Mouse (Mus musculus): ENCODE measurements around the gene Phf24.

The Phf24 gene

DNA sequence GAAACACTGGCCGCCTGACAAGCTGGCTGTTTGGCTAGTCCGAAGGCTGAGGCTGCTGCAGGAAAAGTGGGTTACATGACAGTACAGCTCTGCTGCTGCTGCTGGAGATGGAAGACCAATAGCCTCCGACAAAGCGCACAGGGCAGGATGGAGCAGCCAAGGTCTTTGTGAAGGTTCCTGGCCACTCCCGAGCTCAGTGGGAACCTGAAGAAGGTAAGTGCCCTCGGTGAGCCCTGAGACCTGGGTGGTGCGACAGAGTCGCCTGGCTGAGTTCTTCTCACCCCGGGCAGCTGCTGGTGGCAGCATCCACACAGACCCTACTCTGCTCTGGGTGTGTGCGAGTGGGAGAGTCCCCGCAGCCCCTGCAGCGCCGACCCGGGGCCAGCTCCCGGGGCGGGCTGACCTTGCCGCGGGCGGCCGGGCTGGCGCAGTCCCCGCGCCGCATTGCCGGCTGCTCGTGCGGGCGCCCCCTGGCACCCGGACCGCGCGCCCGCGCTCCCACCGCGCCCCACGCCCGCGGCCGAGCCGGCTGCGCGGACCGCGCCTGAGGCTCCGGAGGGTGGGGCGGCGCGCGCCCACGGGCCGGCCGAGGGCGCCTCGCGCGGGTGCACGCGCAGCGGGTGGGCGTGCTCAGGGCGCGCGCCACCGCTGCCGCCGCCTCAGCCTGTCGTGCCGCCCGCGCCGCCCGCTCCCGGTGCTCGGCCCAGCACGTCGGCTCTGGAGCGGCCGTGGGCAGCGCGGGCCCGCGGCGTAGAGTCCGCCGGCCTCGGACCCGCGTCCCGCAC, at the start of gene Phf24:
TSS of gene Phf24 (plus strand) at position 44 of the 785 bp plus-strand sequence.
- DNase-seq (ENCODE audit: low read depth in 2 of 2, low spot score in 2 of 2) = no peak

DNA sequence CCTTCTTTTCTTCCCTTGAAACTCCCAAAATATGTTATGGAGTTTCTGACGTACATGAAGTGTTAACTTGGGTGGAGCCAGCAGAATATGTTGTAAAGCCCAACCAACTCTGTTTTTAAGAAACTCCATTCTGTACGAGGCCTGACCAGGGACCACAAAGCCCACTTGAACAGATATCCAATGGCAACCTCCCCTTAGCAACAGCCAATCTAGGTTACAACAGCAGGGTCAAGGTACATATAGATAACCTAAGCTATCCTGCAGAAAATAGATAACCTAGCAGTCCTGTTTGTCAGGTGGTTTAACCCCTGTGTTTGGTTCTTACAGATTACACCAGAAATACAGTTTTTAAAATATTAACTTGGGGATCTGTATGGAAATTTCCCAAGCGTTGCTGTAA, 49.1 kb upstream of the Phf24 start:
- DNase-seq (ENCODE audit: low read depth in 2 of 2, low spot score in 2 of 2) = no peak

DNA sequence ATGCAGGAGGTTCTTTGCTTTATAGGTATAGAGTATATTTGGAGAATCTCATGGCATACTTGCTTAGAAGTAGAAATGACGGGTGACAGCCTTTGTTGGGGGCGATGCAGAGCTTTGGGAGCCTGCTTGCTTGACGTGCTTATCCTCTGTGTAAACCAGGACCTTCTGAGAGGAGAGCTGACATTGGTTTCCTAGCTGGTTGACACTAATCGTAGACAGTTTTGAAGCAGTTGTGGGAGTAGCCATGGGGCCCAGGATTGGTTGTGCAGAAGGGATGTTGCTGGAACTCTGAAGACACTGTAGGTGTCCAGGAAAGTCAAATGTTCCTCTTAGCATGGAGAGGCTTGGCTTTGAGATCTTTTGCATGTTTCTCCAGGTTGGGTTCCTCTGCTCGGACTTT, 48.3 kb upstream of the Phf24 start:
- DNase-seq (ENCODE audit: low read depth in 2 of 2, low spot score in 2 of 2) = no peak

DNA sequence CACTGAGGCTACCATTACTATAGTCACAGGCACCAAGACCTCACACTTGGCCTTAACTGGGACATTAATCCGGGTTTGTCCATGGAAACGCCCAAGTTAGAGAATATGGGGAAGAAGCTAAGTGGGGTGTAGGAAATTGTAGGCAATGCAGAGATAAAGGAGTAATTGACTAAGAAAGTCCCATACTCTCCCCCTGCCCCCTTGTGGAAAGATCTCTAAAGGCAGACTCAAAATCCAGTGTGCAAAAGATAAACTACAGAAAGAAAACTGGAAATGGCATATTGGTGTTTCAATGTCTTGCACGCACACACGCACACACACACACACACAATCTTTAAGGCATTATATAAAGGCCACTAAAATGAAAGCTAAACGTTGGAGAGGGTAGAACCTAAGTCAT, 45.7 kb upstream of the Phf24 start:
- no peak for DNase-seq (ENCODE audit: low read depth in 2 of 2, low spot score in 2 of 2)

DNA sequence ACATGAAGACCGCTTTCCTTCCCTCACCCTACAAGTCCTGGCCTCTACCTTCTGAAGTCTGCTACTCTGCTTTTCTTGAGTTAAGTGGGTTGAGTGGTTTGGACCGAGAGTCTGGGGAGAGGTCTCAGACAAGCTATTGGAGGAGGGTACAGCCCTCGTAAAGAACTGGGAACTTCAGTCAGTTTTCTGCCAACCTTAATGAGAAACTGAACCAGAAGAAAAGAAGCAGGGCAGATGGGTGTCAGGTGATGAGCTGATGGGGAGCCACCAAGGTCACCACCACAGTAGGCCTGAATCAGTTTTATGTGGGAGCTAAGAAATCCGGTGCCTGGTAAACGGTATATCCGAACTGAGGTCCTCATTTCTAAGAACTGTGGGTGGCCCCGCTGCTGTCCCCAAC, 44.3 kb upstream of the Phf24 start:
- no peak for DNase-seq (ENCODE audit: low read depth in 2 of 2, low spot score in 2 of 2)

DNA sequence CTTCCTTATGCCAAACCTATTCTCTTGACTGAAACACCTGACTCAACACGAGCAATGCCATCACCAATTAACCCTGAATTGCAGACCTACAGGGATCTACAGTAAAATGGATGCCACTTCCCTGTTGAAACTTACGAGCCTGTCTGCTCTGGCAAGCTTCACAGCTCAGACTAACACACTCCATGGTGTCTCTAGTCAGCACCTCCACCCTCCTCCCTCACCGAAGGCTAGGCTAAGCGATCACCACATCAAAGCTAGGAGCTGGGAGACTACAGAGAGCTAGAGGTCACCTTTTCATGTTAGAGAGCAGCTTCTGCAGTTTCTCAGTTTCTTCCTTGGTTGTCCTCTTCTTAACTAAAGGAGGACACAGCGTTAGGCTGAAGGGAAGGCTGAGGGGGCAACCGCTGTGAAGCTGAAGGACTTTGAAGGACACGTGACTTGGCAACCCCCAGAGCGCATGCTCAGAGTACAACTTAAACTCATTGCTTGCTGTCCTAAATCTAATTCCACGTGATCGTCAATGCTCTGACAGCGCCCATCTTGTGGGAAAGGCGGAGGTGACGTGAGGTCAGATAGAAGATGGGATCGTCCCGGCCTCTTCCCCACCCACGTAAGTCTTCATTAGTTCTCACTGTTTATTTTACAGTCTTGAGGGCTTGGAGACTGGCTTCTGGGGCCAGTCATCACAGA, 43.6 kb upstream of the Phf24 start:
- DNase-seq (ENCODE audit: low read depth in 2 of 2, low spot score in 2 of 2) = no peak

DNA sequence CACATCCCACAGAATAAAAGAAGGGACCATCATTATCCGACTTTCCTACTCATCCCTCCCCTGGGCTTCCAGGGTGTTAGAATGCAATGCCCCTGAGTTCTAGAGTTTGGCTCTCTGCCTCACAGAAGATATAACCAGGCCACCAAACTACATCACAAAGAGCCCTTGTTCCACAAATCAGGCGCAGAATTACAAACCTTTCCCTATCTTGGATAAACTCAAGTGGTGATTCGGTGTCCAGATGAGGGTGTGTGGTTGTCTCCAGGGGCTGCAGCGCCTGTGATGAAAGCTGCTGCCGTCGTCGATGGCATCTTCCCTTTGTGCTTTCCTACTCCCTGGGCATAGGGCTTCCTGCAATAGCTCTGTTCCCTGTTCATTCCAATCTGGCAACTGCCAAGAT, 42.3 kb upstream of the Phf24 start, which contains the start of gene Fam205c:
TSS of gene Fam205c (minus strand) at position 101 of the 400 bp plus-strand sequence.
- DNase-seq (ENCODE audit: low read depth in 2 of 2, low spot score in 2 of 2) = no peak

DNA sequence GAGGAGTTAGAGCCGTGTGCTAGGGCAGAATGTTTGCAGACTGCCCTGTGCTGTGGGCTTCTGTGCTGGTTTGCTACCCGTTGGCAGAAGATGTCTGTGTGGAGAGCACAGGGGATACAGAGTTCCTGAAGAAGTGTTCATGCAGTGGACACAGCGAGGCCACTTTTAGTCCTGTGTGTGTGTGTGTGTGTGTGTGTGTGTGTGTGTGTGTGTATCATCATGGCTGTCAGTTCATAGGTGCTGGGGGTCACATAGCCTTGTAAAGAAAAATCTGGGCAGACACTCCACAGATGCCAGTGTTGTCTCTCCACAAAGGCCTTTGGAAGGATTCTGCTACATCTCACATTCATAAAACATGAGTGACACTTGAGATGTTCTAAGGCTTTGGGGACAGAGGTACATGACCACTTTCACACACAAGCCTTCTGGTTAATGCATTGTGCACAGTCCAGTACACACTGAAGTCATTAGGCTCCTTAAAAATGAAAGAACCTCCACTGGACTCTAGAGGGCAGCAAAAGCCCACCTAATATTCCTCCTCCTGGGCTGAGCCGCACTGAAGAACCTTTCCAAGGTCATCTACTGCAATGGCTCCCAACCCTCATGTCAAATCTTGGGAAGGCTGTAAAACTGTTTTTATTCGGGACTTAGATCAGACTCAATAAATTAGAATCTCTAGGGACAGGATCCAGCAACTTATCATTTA, 39.7 kb upstream of the Phf24 start:
- DNase-seq (ENCODE audit: low read depth in 2 of 2, low spot score in 2 of 2) = peak; percentile 6 to 9

DNA sequence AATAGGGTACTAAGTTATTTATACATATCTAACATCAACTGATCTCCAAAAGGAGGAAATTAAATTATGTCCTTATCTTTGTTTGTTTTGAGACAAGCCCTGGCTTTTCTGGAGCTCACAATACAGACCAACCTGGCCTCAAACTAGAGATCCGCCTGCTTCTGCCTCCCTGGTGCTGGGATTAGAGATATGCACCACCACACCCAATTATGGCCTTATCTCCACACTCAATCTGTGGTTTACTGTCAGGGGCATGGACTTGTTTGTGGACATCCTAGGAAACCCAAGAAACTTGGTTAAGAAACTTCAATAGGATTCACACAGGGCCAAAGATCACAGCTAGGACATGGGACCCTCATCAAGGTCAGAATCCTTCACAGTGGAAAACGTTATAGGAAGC, 38.8 kb upstream of the Phf24 start:
- DNase-seq (ENCODE audit: low read depth in 2 of 2, low spot score in 2 of 2) = no peak

DNA sequence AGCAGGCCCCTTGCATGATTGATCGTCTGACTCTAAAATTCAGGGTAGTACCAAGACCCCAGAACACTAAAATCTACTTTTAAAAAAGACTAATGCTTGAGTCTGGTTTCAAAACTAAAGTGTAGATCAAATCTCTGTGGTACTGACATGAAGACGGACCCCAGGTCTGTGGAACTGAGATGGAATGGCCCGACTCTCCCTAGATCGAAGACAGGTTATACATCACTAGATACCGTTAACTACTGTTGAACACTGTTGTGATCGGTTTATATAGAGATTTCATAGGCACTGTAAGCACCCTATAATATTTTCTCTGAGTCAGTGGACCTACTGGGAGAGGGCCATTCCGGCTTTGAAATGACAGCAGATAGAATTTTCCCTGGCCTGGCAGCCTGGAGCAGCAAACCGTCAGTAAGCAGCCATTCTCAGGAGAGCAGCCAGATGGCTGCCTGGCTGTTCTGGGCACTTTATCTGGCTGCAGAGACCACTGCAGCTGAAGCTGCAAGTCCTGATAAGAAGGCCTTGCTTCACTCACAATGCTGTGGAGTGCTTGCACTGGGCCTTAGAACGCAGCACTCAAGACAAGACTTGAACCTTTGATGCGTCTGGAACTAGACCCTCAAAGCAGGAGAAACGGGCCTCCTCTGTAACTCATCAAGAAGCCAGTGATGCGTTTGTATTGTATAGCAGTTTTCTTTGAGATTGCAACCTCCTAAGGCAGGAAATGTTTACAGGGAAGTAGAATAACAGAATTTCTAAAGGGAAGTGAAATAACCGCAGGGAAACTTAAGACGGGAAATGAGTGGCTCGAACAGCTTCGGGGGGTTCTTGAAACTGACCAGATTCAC, 36.4 kb upstream of the Phf24 start:
- no peak for DNase-seq (ENCODE audit: low read depth in 2 of 2, low spot score in 2 of 2)

DNA sequence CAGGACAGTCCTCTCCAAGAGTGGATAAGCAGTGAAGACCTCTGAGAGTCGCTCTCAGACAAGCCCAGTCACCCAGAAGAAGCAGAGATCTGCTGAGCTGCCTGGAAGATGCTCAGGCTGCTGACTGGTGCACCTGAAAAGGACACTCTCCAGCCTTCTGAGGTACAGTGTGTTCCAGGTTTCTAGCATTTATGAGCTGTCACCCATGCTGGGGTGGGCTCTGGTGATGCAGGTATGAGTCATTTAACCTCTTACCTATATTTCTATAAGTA, 35.8 kb upstream of the Phf24 start:
- DNase-seq (ENCODE audit: low read depth in 2 of 2, low spot score in 2 of 2) = no peak

DNA sequence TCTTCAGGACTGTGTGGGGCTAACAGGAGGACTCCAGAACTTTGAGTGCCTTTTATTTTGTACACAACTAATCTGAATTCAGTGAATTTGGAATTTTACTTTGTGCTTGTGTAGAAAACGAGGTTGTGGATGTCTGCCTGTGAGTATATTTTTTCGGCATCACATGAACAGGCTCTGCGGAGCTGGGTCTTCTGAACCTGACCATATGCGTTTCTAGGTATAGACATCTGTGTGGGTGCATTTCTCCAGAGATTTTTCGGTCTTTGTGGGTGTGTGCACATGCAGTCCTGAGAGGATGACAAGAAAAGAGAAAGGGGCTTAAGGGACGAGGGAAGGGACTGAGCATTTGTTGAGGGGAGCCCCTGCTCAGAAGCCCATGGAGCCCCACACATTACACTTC, 29.5 kb upstream of the Phf24 start:
- no peak for DNase-seq (ENCODE audit: low read depth in 2 of 2, low spot score in 2 of 2)

DNA sequence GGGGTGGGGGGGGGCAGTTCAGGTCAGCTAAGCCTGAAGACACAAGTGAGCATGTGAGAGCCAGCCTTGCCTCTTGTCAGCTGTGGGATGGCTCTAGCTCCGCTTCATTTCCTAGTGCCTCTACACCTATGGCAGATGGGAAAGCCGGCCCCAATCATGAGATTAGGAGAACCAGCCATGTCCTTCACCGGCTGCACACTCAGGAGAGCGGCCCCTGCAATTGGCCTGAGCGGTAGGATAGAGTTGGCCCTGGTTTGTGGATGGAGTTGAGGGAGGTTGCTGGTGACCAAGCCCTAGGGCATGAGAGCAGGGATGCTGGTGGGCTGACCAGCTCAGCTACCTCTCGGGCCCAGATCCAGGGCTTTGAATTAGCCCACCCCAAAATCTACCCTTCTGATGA, 27.7 kb upstream of the Phf24 start:
- no peak for DNase-seq (ENCODE audit: low read depth in 2 of 2, low spot score in 2 of 2)

DNA sequence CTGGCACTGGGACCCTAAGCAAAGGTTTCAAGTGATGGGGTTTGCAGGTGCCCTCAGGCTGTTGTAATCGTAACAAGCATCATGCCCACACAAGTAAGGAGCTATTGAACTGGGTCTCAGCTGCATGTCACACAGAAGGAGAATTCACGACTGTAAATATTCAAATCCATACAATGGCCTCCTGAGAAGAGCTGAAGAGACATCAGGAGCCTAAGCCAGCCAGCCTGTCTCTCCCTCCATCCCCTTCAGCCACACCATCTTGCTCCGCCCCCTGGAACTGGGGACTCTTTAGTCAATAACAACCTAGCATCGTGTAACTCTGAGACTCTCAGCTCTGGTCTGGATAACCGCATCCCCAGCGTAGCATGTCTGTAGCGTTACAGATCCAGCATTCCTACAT, 25.3 kb upstream of the Phf24 start:
- no peak for DNase-seq (ENCODE audit: low read depth in 2 of 2, low spot score in 2 of 2)

DNA sequence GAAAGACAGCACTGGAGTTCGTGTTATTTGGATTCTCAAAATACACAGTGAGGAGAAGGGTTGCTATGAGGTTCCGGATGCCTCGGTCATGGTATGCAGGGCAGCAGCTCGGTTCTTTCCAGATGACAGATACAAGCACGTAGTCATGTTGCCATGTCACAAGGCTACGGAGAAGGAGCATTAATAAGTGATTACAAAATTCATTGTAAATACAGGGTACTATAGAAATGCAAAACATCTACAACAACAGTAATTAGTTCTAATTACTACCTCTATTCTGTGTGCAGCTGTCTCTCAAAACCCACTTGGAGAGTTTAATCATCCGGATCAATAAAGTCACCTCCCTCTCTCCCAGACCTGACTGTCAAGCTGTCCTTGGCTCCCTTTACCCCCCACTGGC, 21.3 kb upstream of the Phf24 start:
- DNase-seq (ENCODE audit: low read depth in 2 of 2, low spot score in 2 of 2) = no peak

DNA sequence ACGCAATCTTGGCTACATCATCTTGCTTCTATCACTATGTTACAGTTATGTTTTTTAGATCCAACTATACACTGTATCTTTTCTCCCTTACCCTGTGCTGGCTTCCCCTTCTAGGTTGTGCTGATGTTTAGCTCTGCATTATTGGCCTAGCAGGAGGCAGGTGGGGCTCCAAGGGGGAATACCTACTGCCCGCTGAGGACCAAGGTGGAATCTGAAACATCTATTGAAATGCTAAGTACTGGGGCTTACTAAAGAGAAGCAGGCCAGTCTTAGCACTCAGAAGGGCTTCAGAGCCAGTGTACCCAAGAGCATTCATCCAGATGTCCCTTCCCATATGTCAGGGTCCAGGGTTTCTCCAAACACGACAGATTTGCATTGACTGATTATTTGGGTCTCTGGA, 17.5 kb upstream of the Phf24 start:
- DNase-seq (ENCODE audit: low read depth in 2 of 2, low spot score in 2 of 2) = no peak

DNA sequence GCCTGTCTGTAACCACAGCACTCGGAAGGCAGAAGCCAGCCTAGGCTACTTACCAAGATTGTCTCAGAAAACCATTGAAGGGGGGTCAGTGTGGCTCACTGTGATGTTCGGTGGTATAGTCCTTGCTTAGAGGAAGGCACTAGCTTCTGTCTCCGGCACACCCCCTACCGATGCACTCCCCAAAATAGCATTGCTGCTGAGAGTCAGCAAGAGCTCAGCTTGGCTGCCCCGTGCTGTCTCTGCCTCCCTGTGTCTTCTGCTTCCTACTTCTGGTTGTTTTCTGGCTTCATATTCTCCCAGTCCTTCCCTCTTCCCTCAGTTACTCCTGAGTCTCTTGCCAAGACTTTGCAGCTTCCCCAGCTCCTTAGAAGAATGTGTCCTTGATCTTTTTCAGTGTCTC, 15.6 kb upstream of the Phf24 start:
- DNase-seq (ENCODE audit: low read depth in 2 of 2, low spot score in 2 of 2) = no peak

DNA sequence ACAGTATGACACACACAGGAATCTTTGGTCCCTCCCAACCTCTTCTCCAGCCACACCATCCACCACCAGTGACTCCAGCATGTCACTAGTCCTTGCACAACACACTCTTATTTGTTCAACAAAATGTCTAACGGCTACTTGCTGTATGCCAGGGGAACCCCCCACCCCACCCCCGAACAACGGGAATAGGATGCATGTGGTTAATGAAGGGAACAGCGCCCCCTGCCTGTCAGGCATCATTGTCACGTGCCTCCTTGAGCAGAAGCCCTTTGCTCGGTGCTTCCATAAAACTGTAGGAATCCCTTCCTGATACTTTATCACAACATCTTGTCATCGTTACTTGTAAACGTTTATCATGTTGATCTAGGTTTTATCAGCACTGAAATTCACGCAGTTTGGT, 14.3 kb upstream of the Phf24 start:
- DNase-seq (ENCODE audit: low read depth in 2 of 2, low spot score in 2 of 2) = no peak

DNA sequence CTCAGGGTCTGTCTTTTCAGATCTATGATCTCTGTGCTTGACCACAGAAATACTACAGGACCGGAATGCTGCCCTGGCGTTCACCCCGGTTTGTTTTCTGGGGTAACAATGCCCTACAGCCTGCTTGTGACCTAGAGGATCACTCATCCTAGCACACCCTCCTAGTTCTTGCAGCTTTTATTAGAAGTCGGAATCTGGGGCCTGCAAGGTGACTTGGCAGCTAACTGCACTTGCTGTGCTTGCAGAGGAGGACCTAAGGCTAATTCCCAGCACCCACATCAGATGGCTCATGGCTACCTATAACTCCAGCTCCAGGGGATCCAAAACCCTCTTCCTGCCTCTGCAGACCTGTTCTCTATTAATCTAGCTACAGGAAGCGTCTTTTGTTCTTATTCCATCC, 13.7 kb upstream of the Phf24 start:
- no peak for DNase-seq (ENCODE audit: low read depth in 2 of 2, low spot score in 2 of 2)

DNA sequence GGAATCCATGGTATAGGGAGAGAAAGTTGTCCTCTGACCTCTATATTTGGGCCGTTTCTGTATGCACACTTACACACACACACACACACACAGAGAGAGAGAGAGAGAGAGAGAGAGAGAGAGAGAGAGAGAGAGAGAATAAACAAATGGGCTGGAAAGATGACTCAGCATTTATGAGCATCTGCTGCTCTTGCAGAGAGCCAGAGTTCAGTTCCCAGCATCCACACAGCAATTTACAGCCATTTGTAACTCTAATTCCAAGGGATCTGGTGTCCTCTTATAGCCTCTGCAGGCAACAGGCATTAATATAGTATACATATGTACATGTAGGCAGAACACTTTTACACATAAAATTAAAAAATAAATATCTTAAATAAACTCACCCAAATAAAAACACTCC, 12.5 kb upstream of the Phf24 start:
- no peak for DNase-seq (ENCODE audit: low read depth in 2 of 2, low spot score in 2 of 2)

DNA sequence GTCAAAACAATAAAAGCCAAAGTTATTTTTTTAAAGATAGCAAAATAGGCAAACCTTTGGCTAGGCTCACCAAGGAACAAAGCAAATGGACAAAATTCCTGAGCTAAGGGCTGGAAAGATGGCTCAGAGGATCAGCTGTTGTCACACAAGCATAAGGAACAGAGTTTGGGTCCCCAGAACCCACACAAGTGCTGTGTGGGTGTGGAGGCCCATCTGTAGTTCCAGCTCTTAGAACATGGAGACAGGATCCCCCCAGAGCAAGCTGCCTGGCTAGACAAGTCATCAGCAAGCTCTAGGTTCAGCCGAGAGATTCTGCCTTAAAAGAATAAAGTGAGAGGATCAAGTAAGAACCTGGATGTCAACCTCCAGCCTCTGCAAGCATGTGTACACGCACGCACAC, 11.9 kb upstream of the Phf24 start:
- no peak for DNase-seq (ENCODE audit: low read depth in 2 of 2, low spot score in 2 of 2)

DNA sequence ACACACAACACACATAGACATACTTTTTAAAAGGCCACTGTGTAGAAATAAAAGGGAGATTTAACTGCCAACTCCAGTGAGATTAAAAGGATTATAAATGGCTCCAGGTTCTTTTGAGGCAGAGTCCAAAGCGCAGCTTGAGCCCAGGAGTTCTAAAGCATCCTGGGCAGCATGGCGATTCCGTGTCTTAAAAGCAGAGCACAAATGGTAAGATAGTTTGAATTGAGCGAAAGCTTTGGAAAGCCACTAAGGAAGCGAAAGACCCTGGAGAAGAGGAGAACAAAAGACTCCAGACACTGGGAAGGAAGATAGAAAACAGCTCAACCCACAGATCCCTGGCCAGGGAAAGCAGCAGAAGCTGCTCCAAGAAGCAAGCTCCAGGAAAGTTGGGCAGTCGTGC, 11.5 kb upstream of the Phf24 start:
- DNase-seq (ENCODE audit: low read depth in 2 of 2, low spot score in 2 of 2) = no peak

Measured in CD8-positive naive resting alpha-beta T cell, adult 2 months (primary cell).